ENCODE assay signal across 28 mouse cellular contexts in the genomic region with DNA sequence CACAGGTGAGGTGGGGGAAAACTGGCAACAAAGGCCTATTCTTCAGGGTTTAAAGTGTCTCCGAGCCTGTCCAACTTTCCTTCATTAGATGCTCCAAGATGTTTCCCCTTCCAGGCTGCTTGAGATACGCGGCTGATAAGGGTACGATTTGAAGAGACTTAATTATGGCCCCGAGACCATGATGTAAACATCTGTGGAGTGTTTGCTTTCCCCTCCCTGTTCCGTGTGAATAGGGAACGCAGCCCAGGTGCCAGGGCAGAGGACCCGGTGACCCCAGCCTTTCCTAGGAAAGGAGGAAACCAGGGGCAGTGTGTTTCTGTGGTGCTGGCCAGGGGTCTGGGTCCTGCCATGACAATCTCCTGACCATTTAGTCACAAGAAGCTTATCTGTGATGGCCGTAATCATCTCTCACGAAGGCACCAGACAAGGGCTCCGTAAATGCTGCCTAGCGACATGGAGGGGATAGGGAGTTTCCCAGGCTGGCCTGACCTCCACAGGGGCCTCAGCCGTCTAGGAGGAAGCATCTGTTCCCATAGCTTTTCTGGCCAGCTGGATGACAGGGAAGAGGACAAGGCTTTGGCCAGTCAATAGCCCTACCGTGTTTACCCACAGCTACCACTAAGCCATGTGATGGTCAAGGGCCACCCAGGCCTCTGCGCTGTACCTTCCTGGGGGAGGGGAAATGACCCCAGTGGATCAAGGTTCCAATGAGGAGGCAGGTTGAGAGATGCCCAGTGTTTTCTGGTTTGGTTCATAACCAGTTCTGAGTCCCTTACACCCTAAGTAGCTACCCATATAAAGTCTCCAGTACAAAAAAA. TPM values are rescaled to one million over a fixed set of nuclear protein-coding genes. Genes with fewer than 3 reads are reported as not detected.
A peak's percentile ranks its signal among the peaks of the same experiment; 100 is the strongest.
DNase-seq lines count a peak whose midpoint lies in the region; ATAC-seq and TF ChIP-seq lines count a peak whose summit lies in the region.
"Had no signal": no experiment of that assay in that cellular context is flagged by ENCODE, and none has a peak within 500 bp of the region (broad histone marks: within the 10 kb centered on the region; RNA-seq: fewer than 3 reads in every experiment).

No protein-coding gene starts in this region.

- WGBS in limb, embryonic 15.5 days: 41% methylated on average over 15 of the region's 15 CpGs
- WGBS in liver, embryonic 11.5 days: 45% methylated on average over 15 of the region's 15 CpGs
- WGBS in liver, postnatal 0 days (ENCODE audit: insufficient replicate concordance): 45% methylated on average over 15 of the region's 15 CpGs

- no peaks in the 10 kb centered on the region for H3K9me3 ChIP-seq in limb, embryonic 15.5 days
- H3K9me3 ChIP-seq in liver, embryonic 11.5 days (ENCODE audit: control insufficient read depth, low read length): no peaks in the 10 kb centered on the region
- H3K9me3 ChIP-seq in liver, postnatal 0 days (ENCODE audit: low read length): no peaks in the 10 kb centered on the region
- H3K9me3 ChIP-seq: embryonic facial prominence, embryonic 12.5 days; G1E; heart, embryonic 13.5 days; hindbrain, embryonic 12.5 days; limb, embryonic 13.5 days had no signal

- peaks cover 22% of the 10 kb centered on the region for H3K4me1 ChIP-seq in limb, embryonic 15.5 days
- H3K4me1 ChIP-seq in liver, embryonic 11.5 days (replicated peaks; ENCODE audit: control insufficient read depth, insufficient read depth, low read length): peaks cover 3% of the 10 kb centered on the region; the same call in 1 of the 2 replicates
- H3K4me1 ChIP-seq in liver, postnatal 0 days (ENCODE audit: insufficient read depth): peaks cover 48% of the 10 kb centered on the region
- H3K4me1 ChIP-seq: embryonic facial prominence, embryonic 12.5 days had no signal

- TF ChIP-seq EP300 in liver, postnatal 0 days (IDR thresholded peaks at IDR 0.05; ENCODE audit: low read depth): peak; percentile 41; the same call in 1 of the 2 replicates

- H3K27me3 ChIP-seq in limb, embryonic 15.5 days: no peaks in the 10 kb centered on the region; the same call in 1 of the 2 replicates
- no peaks in the 10 kb centered on the region for H3K27me3 ChIP-seq in liver, embryonic 11.5 days (replicated peaks; ENCODE audit: control insufficient read depth, insufficient read depth, low read length)
- no peaks in the 10 kb centered on the region for H3K27me3 ChIP-seq in liver, postnatal 0 days (ENCODE audit: insufficient read depth, low read length)
- H3K27me3 ChIP-seq: CH12.LX; embryonic facial prominence, embryonic 12.5 days; hindbrain, embryonic 12.5 days; limb, embryonic 13.5 days; Patski had no signal

- no peak for ATAC-seq in limb, embryonic 15.5 days (ENCODE audit: insufficient number of reproducible peaks, low FRiP score, low TSS enrichment, low read depth)
- peak; percentile 70 for ATAC-seq in liver, embryonic 11.5 days (replicated peaks; ENCODE audit: low FRiP score)
- peak; percentile 92 for ATAC-seq in liver, postnatal 0 days
- ATAC-seq: forebrain, postnatal 0 days; Patski had no signal

- H3K9ac ChIP-seq in limb, embryonic 15.5 days: no peak overlapping the region
- H3K9ac ChIP-seq in liver, embryonic 11.5 days (ENCODE audit: low read depth, low read length): no peak overlapping the region
- H3K9ac ChIP-seq in liver, postnatal 0 days (replicated peaks): no peak overlapping the region
- H3K9ac ChIP-seq: embryonic facial prominence, embryonic 12.5 days; forebrain, postnatal 0 days; heart, embryonic 13.5 days; hindbrain, embryonic 12.5 days; limb, embryonic 13.5 days had no signal

- H3K4me3 ChIP-seq in limb, embryonic 15.5 days: no peak overlapping the region
- H3K4me3 ChIP-seq in liver, embryonic 11.5 days (ENCODE audit: low read depth, low read length): no peak overlapping the region
- H3K4me3 ChIP-seq in liver, postnatal 0 days (ENCODE audit: low read depth, low read length): no peak overlapping the region
- H3K4me3 ChIP-seq: embryonic facial prominence, embryonic 12.5 days; heart, adult 2 months; heart, embryonic 13.5 days; hindbrain, embryonic 12.5 days; layer of hippocampus, adult 2 months; limb, embryonic 13.5 days had no signal

- 0 out of 2 replicates have a peak overlapping the region, but pooled peaks have one; percentile 22 for H3K27ac ChIP-seq in limb, embryonic 15.5 days
- H3K27ac ChIP-seq in liver, embryonic 11.5 days (ENCODE audit: low read depth, low read length): peak overlapping the region; percentile 9; the same call in 1 of the 2 replicates
- H3K27ac ChIP-seq in liver, postnatal 0 days (ENCODE audit: low read depth): peak overlapping the region; percentile 88
- H3K27ac ChIP-seq: embryonic facial prominence, embryonic 12.5 days; heart, adult 2 months; heart, embryonic 13.5 days; hindbrain, embryonic 12.5 days; layer of hippocampus, adult 2 months; limb, embryonic 13.5 days; macrophage had no signal

- H3K36me3 ChIP-seq in limb, embryonic 15.5 days: no peaks in the 10 kb centered on the region
- no peaks in the 10 kb centered on the region for H3K36me3 ChIP-seq in liver, embryonic 11.5 days (ENCODE audit: control insufficient read depth, insufficient read depth, low read length)
- no peaks in the 10 kb centered on the region for H3K36me3 ChIP-seq in liver, postnatal 0 days (replicated peaks; ENCODE audit: insufficient read depth, low read length)
- H3K36me3 ChIP-seq: embryonic facial prominence, embryonic 12.5 days; G1E; heart, embryonic 13.5 days; hindbrain, embryonic 12.5 days; limb, embryonic 13.5 days had no signal

- DNase-seq in lung, adult 18-20 months: peak; percentile 64 to 71
- DNase-seq in lung, postnatal 14 days: no peak
- no peak for DNase-seq in liver, embryonic 11.5 days (ENCODE audit: low spot score)
- peak; percentile 61 for DNase-seq in liver, postnatal 0 days
- no peak for DNase-seq in thymus, postnatal 36 days
- DNase-seq in cerebellum, adult 11-12 months: no peak
- DNase-seq: adrenal gland, postnatal 36 days; B cell, adult 2 months; cerebellum, adult 11 months; cerebellum, postnatal 10 days; forebrain, postnatal 0 days; gastrocnemius, postnatal 25 days; heart, adult 2 months; heart, postnatal 14 days; kidney, adult 9 months; kidney, postnatal 14 days; thymus, postnatal 25 days had no signal

- H3K4me2 ChIP-seq in limb, embryonic 15.5 days: no peak overlapping the region
- H3K4me2 ChIP-seq in liver, embryonic 11.5 days: no peak overlapping the region
- H3K4me2 ChIP-seq in liver, postnatal 0 days (ENCODE audit: low read depth, low read length): no peak overlapping the region
- H3K4me2 ChIP-seq: embryonic facial prominence, embryonic 12.5 days; heart, embryonic 13.5 days; hindbrain, embryonic 12.5 days; limb, embryonic 13.5 days; midbrain, embryonic 11.5 days had no signal

- TF ChIP-seq CTCF in liver, postnatal 0 days (IDR thresholded peaks at IDR 0.05; ENCODE audit: low read depth): no peak

RNA-seq across cellular contexts. Expression of gene Cebpa, which starts 30.7 kb away (rescaled TPM):
- polyA plus RNA-seq in limb, embryonic 15.5 days (2015; fragmentation: Nextera tagmentation; extraction: Ambion mirVana): 13.6 and 16.5 TPM in 2 replicates
- polyA plus RNA-seq in liver, embryonic 11.5 days (2014; fragmentation: Nextera tagmentation; extraction: Ambion mirVana): 6.9 and 8.2 TPM in 2 replicates
- 20.2 and 34.0 TPM in 2 replicates for polyA plus RNA-seq in liver, postnatal 0 days (2015; fragmentation: Nextera tagmentation; extraction: Ambion mirVana)

RNA-seq across cellular contexts. Expression of gene Slc7a10, which starts 36.4 kb away (rescaled TPM):
- polyA plus RNA-seq in limb, embryonic 15.5 days (2015; fragmentation: Nextera tagmentation; extraction: Ambion mirVana): 6.7 and 8.6 TPM in 2 replicates
- 0.60 and 1.9 TPM in 2 replicates for polyA plus RNA-seq in liver, embryonic 11.5 days (2014; fragmentation: Nextera tagmentation; extraction: Ambion mirVana)
- polyA plus RNA-seq in liver, postnatal 0 days (2015; fragmentation: Nextera tagmentation; extraction: Ambion mirVana): 0.12 TPM in 2 replicates
- polyA plus RNA-seq: G1E, macrophage, Patski had no signal

Comparison
In these comparisons a context has a peak if more than half of its experiments do, and no peak if none do; other contexts are left out.
1. DNase-seq: peak in lung, adult 18-20 months (2 of 2) and liver, postnatal 0 days (single experiment); none in lung, postnatal 14 days (single experiment), liver, embryonic 11.5 days (single experiment), thymus, postnatal 36 days (0 of 2) and cerebellum, adult 11-12 months (single experiment).
2. H3K27ac ChIP-seq: peak in every context shown above with its lines; median percentile 88 in liver, postnatal 0 days; 22 in limb, embryonic 15.5 days; 9 in liver, embryonic 11.5 days.